Mouse (Mus musculus) midbrain, embryonic 14.5 days (tissue): ENCODE data around the gene Fam222b. TPM values are rescaled to one million over a fixed set of nuclear protein-coding genes. Genes with fewer than 3 reads are reported as not detected.

Experiments
- ATAC-seq: fragments of 200-750 bp; cut with Nextera tagmentation; 2 replicates; pipeline ENCODE4 v1.8.0; 2017; ENCODE audit warnings: moderate number of reproducible peaks, moderate library complexity; ENCODE audit not compliant: low FRiP score, low TSS enrichment
- DNase-seq: peaks from one replicate; pipeline ENCODE4 v3.0.0-alpha.2; 2015
- H3K27ac ChIP-seq: fragments of 300-500 bp; sonication (generic); replicated peaks from 2 replicates; pipeline ENCODE4 v1.5.1; 2014; ENCODE audit warnings: mild to moderate bottlenecking, low read depth, low read length, moderate library complexity
- H3K27me3 ChIP-seq: fragments of 300-500 bp; sonication (generic); 2 replicates; pipeline ENCODE4 v1.6.1; 2014; ENCODE audit warnings: low read length, control low read depth, mixed read lengths; ENCODE audit not compliant: control insufficient read depth, insufficient read depth
- H3K36me3 ChIP-seq: fragments of 300-500 bp; sonication (generic); 2 replicates; pipeline ENCODE4 v1.6.1; 2014; ENCODE audit warnings: low read length, control low read depth; ENCODE audit not compliant: control insufficient read depth, insufficient read depth
- H3K4me1 ChIP-seq: fragments of 300-500 bp; sonication (generic); 2 replicates; pipeline ENCODE4 v1.6.1; 2014; ENCODE audit warnings: mild to moderate bottlenecking, antibody characterized with exemption, low read length, control low read depth; ENCODE audit not compliant: control insufficient read depth, insufficient read depth
- H3K4me2 ChIP-seq: fragments of 300-500 bp; sonication (generic); 2 replicates; pipeline ENCODE4 v1.6.1; 2014; ENCODE audit warnings: mild to moderate bottlenecking, low read length, moderate library complexity
- H3K4me3 ChIP-seq: fragments of 300-500 bp; sonication (generic); replicated peaks from 2 replicates; pipeline ENCODE4 v1.5.1; 2014; ENCODE audit warnings: low read depth, low read length
- H3K9ac ChIP-seq: fragments of 300-500 bp; sonication (generic); replicated peaks from 2 replicates; pipeline ENCODE4 v1.6.1; 2014; ENCODE audit warnings: mild to moderate bottlenecking, low read length, moderate library complexity
- H3K9me3 ChIP-seq: fragments of 300-500 bp; sonication (generic); 2 replicates; pipeline ENCODE4 v1.6.1; 2016; ENCODE audit warnings: low read length, control low read depth, mixed read lengths; ENCODE audit not compliant: control insufficient read depth
- WGBS: fragments of 180-500 bp; shearing (Covaris S2); extraction: QIAGEN DNeasy Blood & Tissue Kit; methylation state at CpG from one replicate; pipeline ENCODE4 v1.1.7; 2014; 5-methylcytosine and 5-hydroxymethylcytosine counted together
- polyA plus RNA-seq: library from polyadenylated mRNA; unstranded; fragments of >200 nt; fragmentation: Nextera tagmentation; extraction: Ambion mirVana; gene quantifications from 2 replicates; pipeline ENCODE4 v1.2.1, GENCODE M21; 2014

Fam222b gene
- polyA plus RNA-seq, 1 experiment from 2014 or later = 30.4 TPM

GRCm38 (mm10) chr11:78119898-78120297 lies 25.4 kb downstream of the Fam222b start:
- DNase-seq (no peak), ATAC-seq (no peak)
- no peaks in the 10 kb centered on the region for H3K27me3 ChIP-seq
- H3K36me3 ChIP-seq = no peaks in the 10 kb centered on the region
- no peak overlapping the region for H3K4me3 ChIP-seq
- peaks cover 28% of the 10 kb centered on the region for H3K4me1 ChIP-seq
- no peaks in the 10 kb centered on the region for H3K9me3 ChIP-seq
- WGBS = 79% methylated on average over 8 of the region's 8 CpGs
- H3K4me2 ChIP-seq = no peak overlapping the region
- no peak overlapping the region for H3K9ac ChIP-seq
- H3K27ac ChIP-seq = no peak overlapping the region

GRCm38 (mm10) chr11:78121176-78121575 lies 26.7 kb downstream of the Fam222b start:
- no peaks in the 10 kb centered on the region for H3K27me3 ChIP-seq
- DNase-seq (peak; percentile 61), ATAC-seq (no peak)
- WGBS = 24% methylated on average over 5 of the region's 5 CpGs
- no peak overlapping the region for H3K27ac ChIP-seq
- H3K4me3 ChIP-seq = no peak overlapping the region
- peaks cover 28% of the 10 kb centered on the region for H3K4me1 ChIP-seq
- H3K9me3 ChIP-seq = no peaks in the 10 kb centered on the region
- H3K36me3 ChIP-seq = no peaks in the 10 kb centered on the region
- H3K4me2 ChIP-seq = no peak overlapping the region
- no peak overlapping the region for H3K9ac ChIP-seq

GRCm38 (mm10) chr11:78122815-78123214 lies 28.4 kb downstream of the Fam222b start:
- Histone ChIP-seq H3K4me2 (no peak overlapping the region), H3K36me3 (no peaks in the 10 kb centered on the region), H3K9me3 (no peaks in the 10 kb centered on the region), H3K27me3 (no peaks in the 10 kb centered on the region), H3K9ac (no peak overlapping the region), H3K4me1 (peaks cover 16% of the 10 kb centered on the region), H3K27ac (no peak overlapping the region), H3K4me3 (no peak overlapping the region)
- WGBS = 96% methylated on average over 4 of the region's 4 CpGs
- no peak for DNase-seq
- no peak for ATAC-seq

- Histone ChIP-seq H3K36me3 (no peaks in the 10 kb centered on the region), H3K9me3 (no peaks in the 10 kb centered on the region), H3K4me3 (no peak overlapping the region), H3K4me2 (no peak overlapping the region), H3K4me1 (peaks cover 10% of the 10 kb centered on the region), H3K27ac (no peak overlapping the region), H3K27me3 (no peaks in the 10 kb centered on the region), H3K9ac (no peak overlapping the region)
- DNase-seq (no peak), ATAC-seq (no peak)
Measured at GRCm38 (mm10) chr11:78123782-78124181, 29.3 kb downstream of the Fam222b start.

- no peak overlapping the region for H3K9ac ChIP-seq
- H3K4me1 ChIP-seq = peaks cover 5% of the 10 kb centered on the region; the same call in 1 of the 2 replicates
- no peaks in the 10 kb centered on the region for H3K27me3 ChIP-seq
- H3K36me3 ChIP-seq = 0 out of 2 replicates have a peak, but pooled peaks cover 3% of the 10 kb centered on the region
- WGBS = 77% methylated on average over 6 of the region's 6 CpGs
- H3K4me3 ChIP-seq = no peak overlapping the region
- DNase-seq (no peak), ATAC-seq (no peak)
- no peaks in the 10 kb centered on the region for H3K9me3 ChIP-seq
- no peak overlapping the region for H3K27ac ChIP-seq
- no peak overlapping the region for H3K4me2 ChIP-seq
Measured at GRCm38 (mm10) chr11:78125691-78126090, 31.2 kb downstream of the Fam222b start.

- Histone ChIP-seq H3K9ac (no peak overlapping the region), H3K4me3 (no peak overlapping the region), H3K9me3 (no peaks in the 10 kb centered on the region), H3K27me3 (no peaks in the 10 kb centered on the region), H3K4me1 (no peaks in the 10 kb centered on the region), H3K36me3 (0 out of 2 replicates have a peak, but pooled peaks cover 3% of the 10 kb centered on the region), H3K27ac (no peak overlapping the region), H3K4me2 (no peak overlapping the region)
- 93% methylated on average over 4 of the region's 4 CpGs for WGBS
- ATAC-seq (no peak), DNase-seq (no peak)
Measured at GRCm38 (mm10) chr11:78126739-78127138, 32.3 kb downstream of the Fam222b start.

- H3K9ac ChIP-seq = no peak overlapping the region
- no peak overlapping the region for H3K4me2 ChIP-seq
- H3K4me1 ChIP-seq = no peaks in the 10 kb centered on the region
- H3K27ac ChIP-seq = no peak overlapping the region
- 84% methylated on average over 8 of the region's 8 CpGs for WGBS
- no peaks in the 10 kb centered on the region for H3K27me3 ChIP-seq
- H3K4me3 ChIP-seq = no peak overlapping the region
- DNase-seq (no peak), ATAC-seq (no peak)
- H3K36me3 ChIP-seq = 0 out of 2 replicates have a peak, but pooled peaks cover 5% of the 10 kb centered on the region
- no peaks in the 10 kb centered on the region for H3K9me3 ChIP-seq
Measured at GRCm38 (mm10) chr11:78129458-78129857, 35.0 kb downstream of the Fam222b start.

- 97% methylated on average over 6 of the region's 6 CpGs for WGBS
- no peaks in the 10 kb centered on the region for H3K4me1 ChIP-seq
- DNase-seq = no peak
- no peak for ATAC-seq
- H3K4me3 ChIP-seq = no peak overlapping the region
- H3K36me3 ChIP-seq = 0 out of 2 replicates have a peak, but pooled peaks cover 5% of the 10 kb centered on the region
- no peaks in the 10 kb centered on the region for H3K27me3 ChIP-seq
- H3K4me2 ChIP-seq = no peak overlapping the region
- H3K27ac ChIP-seq = no peak overlapping the region
- H3K9ac ChIP-seq = no peak overlapping the region
- H3K9me3 ChIP-seq = no peaks in the 10 kb centered on the region
Measured at GRCm38 (mm10) chr11:78133915-78134314, 39.5 kb downstream of the Fam222b start.

- H3K4me2 ChIP-seq = no peak overlapping the region
- H3K4me3 ChIP-seq = no peak overlapping the region
- no peak for DNase-seq
- no peak overlapping the region for H3K27ac ChIP-seq
- H3K9me3 ChIP-seq = no peaks in the 10 kb centered on the region
- 0 out of 2 replicates have a peak, but pooled peaks cover 3% of the 10 kb centered on the region for H3K36me3 ChIP-seq
- no peaks in the 10 kb centered on the region for H3K4me1 ChIP-seq
- H3K9ac ChIP-seq = no peak overlapping the region
- WGBS = 92% methylated on average over 3 of the region's 3 CpGs
- ATAC-seq = no peak
- H3K27me3 ChIP-seq = no peaks in the 10 kb centered on the region
Measured at GRCm38 (mm10) chr11:78134344-78134743, 39.9 kb downstream of the Fam222b start.
